Mouse (Mus musculus) kidney, embryonic 14.5 days (tissue): ENCODE data around the gene Lrp1. TPM values are rescaled to one million over a fixed set of nuclear protein-coding genes. Genes with fewer than 3 reads are reported as not detected.

Source experiments
- ATAC-seq: fragments of 200-750 bp; cut with Nextera tagmentation; 2 replicates; pipeline ENCODE4 v1.8.0; 2017; ENCODE audit warnings: moderate number of reproducible peaks, mild to moderate bottlenecking, moderate TSS enrichment, moderate library complexity; ENCODE audit not compliant: low FRiP score, low TSS enrichment
- H3K27ac ChIP-seq: fragments of 300-500 bp; sonication (generic); 2 replicates; pipeline ENCODE4 v1.5.1; 2014; ENCODE audit warnings: low read depth, mild to moderate bottlenecking, low read length, moderate library complexity, mixed read lengths
- H3K27me3 ChIP-seq: fragments of 300-500 bp; sonication (generic); 2 replicates; pipeline ENCODE4 v1.6.1; 2014; ENCODE audit warnings: mild to moderate bottlenecking, low read length; ENCODE audit not compliant: control insufficient read depth, insufficient read depth
- H3K36me3 ChIP-seq: fragments of 300-500 bp; sonication (generic); 2 replicates; pipeline ENCODE4 v1.6.1; 2014; ENCODE audit warnings: low read length, mixed read lengths; ENCODE audit not compliant: control insufficient read depth, insufficient read depth
- H3K4me1 ChIP-seq: fragments of 300-500 bp; sonication (generic); 2 replicates; pipeline ENCODE4 v1.6.1; 2014; ENCODE audit warnings: low read length, mixed read lengths; ENCODE audit not compliant: control insufficient read depth, insufficient read depth
- H3K4me2 ChIP-seq: fragments of 300-500 bp; sonication (generic); replicated peaks from 2 replicates; pipeline ENCODE4 v1.6.1; 2014; ENCODE audit warnings: low read depth, mild to moderate bottlenecking, low read length
- H3K4me3 ChIP-seq: fragments of 300-500 bp; sonication (generic); 2 replicates; pipeline ENCODE4 v1.5.1; 2014; ENCODE audit warnings: mild to moderate bottlenecking, low read length
- H3K9ac ChIP-seq: fragments of 300-500 bp; sonication (generic); 2 replicates; pipeline ENCODE4 v1.6.1; 2014; ENCODE audit warnings: low read depth, mild to moderate bottlenecking, low read length, moderate library complexity
- H3K9me3 ChIP-seq: fragments of 300-500 bp; sonication (generic); 2 replicates; pipeline ENCODE4 v1.6.1; 2016; ENCODE audit warnings: low read length; ENCODE audit not compliant: control insufficient read depth
- WGBS: fragments of 180-500 bp; shearing (Covaris S2); extraction: QIAGEN DNeasy Blood & Tissue Kit; methylation state at CpG from one replicate; pipeline ENCODE4 v1.1.7; 2014; 5-methylcytosine and 5-hydroxymethylcytosine counted together
- polyA plus RNA-seq: library from polyadenylated mRNA; unstranded; fragments of >200 nt; fragmentation: Nextera tagmentation; extraction: Ambion mirVana; gene quantifications from 2 replicates; pipeline ENCODE4 v1.2.1, GENCODE M21; 2014

Lrp1 gene
- polyA plus RNA-seq, 1 experiment from 2014 or later, result 54.9 TPM

GRCm38 (mm10) chr10:127599779-127600541, 21.0 kb downstream of the Lrp1 start:
- no peak overlapping the region for H3K9ac ChIP-seq
- ATAC-seq, result peak; percentile 10; the same call in 1 of the 2 replicates
- H3K27ac ChIP-seq, result peak overlapping the region; percentile 79
- WGBS, result 48% methylated on average over 17 of the region's 17 CpGs
- no peak overlapping the region for H3K4me3 ChIP-seq
- peaks cover 15% of the 10 kb centered on the region; the same call in 1 of the 2 replicates for H3K36me3 ChIP-seq
- peaks cover 69% of the 10 kb centered on the region for H3K4me1 ChIP-seq
- H3K27me3 ChIP-seq, result no peaks in the 10 kb centered on the region
- H3K9me3 ChIP-seq, result no peaks in the 10 kb centered on the region
- 0 out of 2 replicates have a peak overlapping the region, but pooled peaks have one; percentile 5 for H3K4me2 ChIP-seq

DNA sequence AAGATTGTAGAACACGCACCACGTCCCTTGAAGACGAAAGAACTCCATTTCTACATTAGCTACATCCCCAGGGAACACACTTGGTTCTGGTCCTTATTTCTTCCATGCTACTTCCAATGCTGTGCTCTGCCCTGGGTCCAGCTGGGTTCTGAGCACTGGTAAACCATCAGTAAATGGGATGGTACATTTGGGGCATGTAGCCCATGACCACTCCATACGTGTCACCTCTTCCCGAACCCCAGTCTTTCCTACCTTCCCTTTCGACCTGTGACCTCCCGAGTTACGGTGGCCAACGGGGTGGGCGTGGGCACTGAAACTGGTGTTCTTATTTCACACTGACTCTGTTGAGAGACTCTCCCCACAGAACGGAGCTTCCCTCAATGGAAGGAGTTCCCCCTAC, 21.7 kb downstream of the Lrp1 start:
- WGBS, result 81% methylated on average over 11 of the region's 11 CpGs
- no peak for ATAC-seq
- Histone ChIP-seq H3K27ac (peak overlapping the region; percentile 79; the same call in 1 of the 2 replicates), H3K4me3 (no peak overlapping the region), H3K9me3 (no peaks in the 10 kb centered on the region), H3K36me3 (peaks cover 19% of the 10 kb centered on the region), H3K4me2 (no peak overlapping the region), H3K4me1 (peaks cover 65% of the 10 kb centered on the region), H3K9ac (no peak overlapping the region), H3K27me3 (no peaks in the 10 kb centered on the region)

DNA sequence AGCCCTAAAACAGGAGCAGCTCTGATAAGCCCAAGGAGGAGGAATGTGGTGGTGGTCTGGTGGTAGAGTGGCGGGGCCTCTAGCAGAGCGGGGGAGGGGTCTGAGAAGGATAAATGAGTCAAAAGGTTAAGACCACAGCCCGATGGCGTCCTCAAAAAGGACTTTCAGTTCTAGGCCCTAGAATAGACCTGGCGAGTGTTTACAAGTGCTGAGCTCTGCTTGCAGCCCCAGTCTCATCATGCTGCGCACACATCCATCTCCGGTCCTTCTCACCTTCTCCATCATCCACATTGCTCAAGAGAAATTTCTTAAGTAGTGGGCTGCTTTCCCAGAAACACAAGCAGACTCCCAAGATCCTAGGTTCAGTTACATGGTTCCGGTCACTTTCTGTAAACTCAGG, 22.3 kb downstream of the Lrp1 start:
- H3K27me3 ChIP-seq, result no peaks in the 10 kb centered on the region
- ATAC-seq, result no peak
- H3K36me3 ChIP-seq, result peaks cover 25% of the 10 kb centered on the region
- peaks cover 61% of the 10 kb centered on the region for H3K4me1 ChIP-seq
- no peak overlapping the region for H3K27ac ChIP-seq
- no peak overlapping the region for H3K9ac ChIP-seq
- no peak overlapping the region for H3K4me3 ChIP-seq
- WGBS, result 67% methylated on average over 8 of the region's 8 CpGs
- no peak overlapping the region for H3K4me2 ChIP-seq
- no peaks in the 10 kb centered on the region for H3K9me3 ChIP-seq

- 0 out of 2 replicates have a peak overlapping the region, but pooled peaks have one; percentile 7 for H3K9ac ChIP-seq
- H3K27me3 ChIP-seq, result no peaks in the 10 kb centered on the region
- peak overlapping the region; percentile 55; the same call in 1 of the 2 replicates for H3K27ac ChIP-seq
- H3K9me3 ChIP-seq, result no peaks in the 10 kb centered on the region
- no peak overlapping the region for H3K4me3 ChIP-seq
- 63% methylated on average over 5 of the region's 5 CpGs for WGBS
- no peak overlapping the region for H3K4me2 ChIP-seq
- peaks cover 32% of the 10 kb centered on the region for H3K36me3 ChIP-seq
- H3K4me1 ChIP-seq, result peaks cover 62% of the 10 kb centered on the region
- ATAC-seq, result no peak
These were observed 23.5 kb downstream of the Lrp1 start for GRCm38 (mm10) chr10:127597311-127597901.

DNA sequence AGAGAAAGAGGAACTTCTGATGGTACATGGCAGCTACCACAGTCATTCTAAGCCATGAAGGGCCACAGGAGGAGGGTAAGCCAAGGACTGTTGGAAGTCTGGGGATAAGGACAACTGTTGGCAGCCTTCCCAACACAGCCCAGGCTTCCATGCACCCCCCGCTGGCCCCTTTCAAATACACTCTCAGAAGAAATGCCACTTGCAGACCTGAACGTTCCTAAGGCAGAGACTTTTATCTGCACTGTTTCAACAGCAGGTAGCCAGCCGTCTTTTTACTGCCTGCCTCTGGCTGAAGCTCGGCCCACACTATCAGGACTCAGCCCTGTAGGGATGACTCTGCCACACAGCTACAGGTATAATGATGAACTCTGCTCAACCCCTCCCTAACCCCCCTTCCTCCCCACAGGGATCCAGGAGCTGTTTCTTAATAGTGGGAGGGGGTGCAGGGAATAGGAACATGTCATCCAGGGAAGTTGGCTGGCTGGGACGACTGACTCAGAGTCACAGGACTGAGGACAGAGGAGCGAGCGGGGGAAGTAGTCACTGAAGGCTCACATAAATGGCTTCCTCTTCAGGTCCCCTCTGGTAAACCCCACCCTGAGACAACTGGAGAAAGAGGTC, 24.5 kb downstream of the Lrp1 start:
- WGBS, result 59% methylated on average over 7 of the region's 7 CpGs
- peaks cover 72% of the 10 kb centered on the region for H3K4me1 ChIP-seq
- H3K36me3 ChIP-seq, result peaks cover 36% of the 10 kb centered on the region
- no peaks in the 10 kb centered on the region for H3K27me3 ChIP-seq
- no peak overlapping the region for H3K9ac ChIP-seq
- ATAC-seq, result no peak
- H3K9me3 ChIP-seq, result no peaks in the 10 kb centered on the region
- peak overlapping the region; percentile 2; the same call in 1 of the 2 replicates for H3K27ac ChIP-seq
- no peak overlapping the region for H3K4me3 ChIP-seq
- H3K4me2 ChIP-seq, result no peak overlapping the region

- no peak for ATAC-seq
- Histone ChIP-seq H3K4me3 (no peak overlapping the region), H3K9ac (no peak overlapping the region), H3K4me2 (no peak overlapping the region), H3K9me3 (no peaks in the 10 kb centered on the region), H3K27ac (no peak overlapping the region), H3K27me3 (no peaks in the 10 kb centered on the region), H3K4me1 (peaks cover 63% of the 10 kb centered on the region), H3K36me3 (peaks cover 47% of the 10 kb centered on the region)
- WGBS, result 83% methylated on average over 30 of the region's 30 CpGs
These were observed 25.8 kb downstream of the Lrp1 start for GRCm38 (mm10) chr10:127594930-127595715.

DNA sequence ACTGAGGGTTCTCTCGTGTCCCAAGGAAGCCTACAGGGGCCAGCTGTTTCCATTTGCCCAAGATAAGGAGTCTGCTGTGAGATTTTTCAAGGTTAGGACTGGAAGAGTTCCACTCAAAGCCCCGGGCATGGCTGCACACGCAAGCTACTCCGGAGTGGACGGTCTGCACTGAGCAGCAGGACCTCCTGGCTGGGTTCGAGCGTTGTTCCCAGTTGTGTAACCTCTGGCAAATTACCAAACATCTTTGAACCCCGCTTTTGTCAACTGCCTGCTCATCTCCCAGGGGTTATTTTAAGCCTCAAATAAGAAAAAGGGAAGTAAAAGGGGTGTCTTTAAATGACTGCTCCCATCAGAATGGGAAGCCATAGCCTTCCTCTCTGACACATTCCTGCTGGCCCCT, 26.5 kb downstream of the Lrp1 start:
- H3K36me3 ChIP-seq, result peaks cover 54% of the 10 kb centered on the region
- no peak overlapping the region for H3K9ac ChIP-seq
- H3K4me3 ChIP-seq, result no peak overlapping the region
- H3K4me2 ChIP-seq, result no peak overlapping the region
- no peak overlapping the region for H3K27ac ChIP-seq
- WGBS, result 91% methylated on average over 8 of the region's 8 CpGs
- H3K27me3 ChIP-seq, result no peaks in the 10 kb centered on the region
- no peak for ATAC-seq
- H3K4me1 ChIP-seq, result peaks cover 56% of the 10 kb centered on the region
- no peaks in the 10 kb centered on the region for H3K9me3 ChIP-seq

GRCm38 (mm10) chr10:127592850-127593249, 28.1 kb downstream of the Lrp1 start:
- WGBS, result 48% methylated on average over 13 of the region's 13 CpGs
- Histone ChIP-seq H3K9ac (no peak overlapping the region), H3K4me2 (no peak overlapping the region), H3K4me1 (peaks cover 45% of the 10 kb centered on the region), H3K36me3 (peaks cover 69% of the 10 kb centered on the region), H3K9me3 (no peaks in the 10 kb centered on the region), H3K27me3 (no peaks in the 10 kb centered on the region), H3K27ac (no peak overlapping the region), H3K4me3 (no peak overlapping the region)
- peak; percentile 51; the same call in 1 of the 2 replicates for ATAC-seq
